ENCODE assay signal across 25 mouse cellular contexts in genomic region chr9:15232445-15232844, GRCm38 (mm10). TPM values are rescaled to one million over a fixed set of nuclear protein-coding genes. Genes with fewer than 3 reads are reported as not detected.
DNase-seq lines count a peak whose midpoint lies in the region; ATAC-seq and TF ChIP-seq lines count a peak whose summit lies in the region.
"Had no signal": no experiment of that assay in that cellular context is flagged by ENCODE, and none has a peak within 500 bp of the region (broad histone marks: within the 10 kb centered on the region; RNA-seq: fewer than 3 reads in every experiment).

No protein-coding gene starts in this region.

- POLR2A ChIA-PET in Patski (lab: Charles Lee) = no interaction called here

- in situ Hi-C loops in Patski (cut with MboI; ENCODE audit: low pct_unique_long_range_greater_than_20kb) = no loop called here

- H3K27me3 ChIP-seq in intestine, embryonic 14.5 days (replicated peaks; ENCODE audit: control insufficient read depth, insufficient read depth, low read length) = no peaks in the 10 kb centered on the region
- H3K27me3 ChIP-seq in intestine, embryonic 15.5 days (replicated peaks) = no peaks in the 10 kb centered on the region
- no peaks in the 10 kb centered on the region for H3K27me3 ChIP-seq in midbrain, embryonic 10.5 days (ENCODE audit: low read depth, poor library complexity, severe bottlenecking)
- H3K27me3 ChIP-seq in midbrain, embryonic 13.5 days = 0 out of 2 replicates have a peak, but pooled peaks cover 1% of the 10 kb centered on the region
- H3K27me3 ChIP-seq in Patski = no peaks in the 10 kb centered on the region
- H3K27me3 ChIP-seq: midbrain, embryonic 15.5 days; neural tube, embryonic 12.5 days had no signal

- peak; percentile 44 for DNase-seq in intestine, embryonic 14.5 days (ENCODE audit: low spot score)
- peak; percentile 5 for DNase-seq in midbrain, embryonic 10.5 days (ENCODE audit: low spot score)
- no peak for DNase-seq in Patski (ENCODE audit: low read depth, low spot score)
- peak; percentile 31 for DNase-seq in testis, postnatal 10 days (ENCODE audit: low spot score)
- DNase-seq in thymus, postnatal 25 days = no peak
- DNase-seq: adrenal gland, adult 8-10 months; B cell, adult 2 months; cerebellum, adult 18-20 months; cerebellum, postnatal 14 days; gastrocnemius, postnatal 36 days; kidney, adult 8-10 months; kidney, postnatal 14 days; layer of hippocampus, postnatal 36 days; lung, embryonic 14.5 days; right cerebral cortex, postnatal 14 days; thymus, adult 18-20 months; thymus, postnatal 4 days had no signal

- no peak overlapping the region for H3K9ac ChIP-seq in intestine, embryonic 14.5 days (ENCODE audit: low read length)
- H3K9ac ChIP-seq in intestine, embryonic 15.5 days = no peak overlapping the region
- no peak overlapping the region for H3K9ac ChIP-seq in midbrain, embryonic 13.5 days (replicated peaks)
- H3K9ac ChIP-seq: heart, embryonic 15.5 days; lung, embryonic 14.5 days; midbrain, embryonic 15.5 days; neural tube, embryonic 12.5 days had no signal

- H3K27ac ChIP-seq in intestine, embryonic 14.5 days (ENCODE audit: low read depth) = no peak overlapping the region
- no peak overlapping the region for H3K27ac ChIP-seq in intestine, embryonic 15.5 days
- H3K27ac ChIP-seq in midbrain, embryonic 10.5 days (replicated peaks) = no peak overlapping the region
- no peak overlapping the region for H3K27ac ChIP-seq in midbrain, embryonic 13.5 days
- H3K27ac ChIP-seq: heart, embryonic 15.5 days; midbrain, embryonic 15.5 days; neural tube, embryonic 12.5 days had no signal

- no peak overlapping the region for H3K4me3 ChIP-seq in intestine, embryonic 14.5 days (ENCODE audit: low read depth, low read length)
- H3K4me3 ChIP-seq in intestine, embryonic 15.5 days (replicated peaks) = no peak overlapping the region
- H3K4me3 ChIP-seq in midbrain, embryonic 10.5 days = no peak overlapping the region
- H3K4me3 ChIP-seq in midbrain, embryonic 13.5 days (replicated peaks) = no peak overlapping the region
- H3K4me3 ChIP-seq: heart, embryonic 15.5 days; megakaryocyte, embryonic 14.5 days; midbrain, embryonic 15.5 days; neural tube, embryonic 12.5 days had no signal

- no peaks in the 10 kb centered on the region for H3K4me1 ChIP-seq in intestine, embryonic 14.5 days (replicated peaks; ENCODE audit: control insufficient read depth, insufficient read depth, low read length)
- no peaks in the 10 kb centered on the region for H3K4me1 ChIP-seq in intestine, embryonic 15.5 days (replicated peaks)
- H3K4me1 ChIP-seq in midbrain, embryonic 10.5 days = no peaks in the 10 kb centered on the region
- H3K4me1 ChIP-seq in midbrain, embryonic 13.5 days (replicated peaks) = no peaks in the 10 kb centered on the region
- H3K4me1 ChIP-seq: midbrain, embryonic 15.5 days; neural tube, embryonic 12.5 days had no signal

- no peak overlapping the region for H3K4me2 ChIP-seq in intestine, embryonic 14.5 days (ENCODE audit: low read length)
- no peak overlapping the region for H3K4me2 ChIP-seq in intestine, embryonic 15.5 days (replicated peaks)
- no peak overlapping the region for H3K4me2 ChIP-seq in midbrain, embryonic 13.5 days (replicated peaks)
- H3K4me2 ChIP-seq: heart, embryonic 15.5 days; lung, embryonic 14.5 days; midbrain, embryonic 15.5 days; neural tube, embryonic 12.5 days had no signal

- no peak for ATAC-seq in intestine, embryonic 14.5 days (replicated peaks; ENCODE audit: low FRiP score, low TSS enrichment, low read depth)
- ATAC-seq in intestine, embryonic 15.5 days = no peak
- ATAC-seq in midbrain, embryonic 13.5 days = no peak
- ATAC-seq in Patski = no peak
- ATAC-seq: activated CD4-positive, CD25-positive, alpha-beta regulatory T cell, adult 4 months; hindbrain, embryonic 16.5 days; midbrain, embryonic 15.5 days had no signal

- peak; percentile 41 for TF ChIP-seq CTCF in Patski (IDR thresholded peaks at IDR 0.05)

- 92% methylated on average over 3 of the region's 3 CpGs for WGBS in intestine, embryonic 14.5 days
- WGBS in intestine, embryonic 15.5 days = 89% methylated on average over 3 of the region's 3 CpGs
- WGBS in midbrain, embryonic 10.5 days = 88% methylated on average over 3 of the region's 3 CpGs
- WGBS in midbrain, embryonic 13.5 days = 85% methylated on average over 3 of the region's 3 CpGs

- peaks cover 3% of the 10 kb centered on the region; the same call in 1 of the 2 replicates for H3K9me3 ChIP-seq in intestine, embryonic 14.5 days (ENCODE audit: control insufficient read depth, low read length)
- no peaks in the 10 kb centered on the region for H3K9me3 ChIP-seq in intestine, embryonic 15.5 days
- H3K9me3 ChIP-seq in midbrain, embryonic 10.5 days (replicated peaks) = no peaks in the 10 kb centered on the region; the same call in 1 of the 2 replicates
- H3K9me3 ChIP-seq in midbrain, embryonic 13.5 days = 0 out of 2 replicates have a peak, but pooled peaks cover 3% of the 10 kb centered on the region
- H3K9me3 ChIP-seq: heart, embryonic 15.5 days; midbrain, embryonic 15.5 days; neural tube, embryonic 12.5 days had no signal

- H3K36me3 ChIP-seq in intestine, embryonic 14.5 days (ENCODE audit: control insufficient read depth, insufficient read depth, low read length) = no peaks in the 10 kb centered on the region
- H3K36me3 ChIP-seq in intestine, embryonic 15.5 days = no peaks in the 10 kb centered on the region
- H3K36me3 ChIP-seq in midbrain, embryonic 10.5 days = no peaks in the 10 kb centered on the region
- no peaks in the 10 kb centered on the region for H3K36me3 ChIP-seq in midbrain, embryonic 13.5 days
- H3K36me3 ChIP-seq: heart, embryonic 15.5 days; midbrain, embryonic 15.5 days; neural tube, embryonic 12.5 days had no signal

- CTCF ChIA-PET in Patski (lab: Charles Lee) = interaction anchor here (1.3 kb wide), 1 partner anchor 9 kb away, joined by 3 read pairs; no protein-coding TSS in a partner anchor

RNA-seq across cellular contexts. Expression of gene Vstm5, which starts 6.4 kb away (rescaled TPM):
- 10.8 and 11.8 TPM in 2 replicates for polyA plus RNA-seq in intestine, embryonic 14.5 days (2014; fragmentation: Nextera tagmentation; extraction: Ambion mirVana)
- polyA plus RNA-seq in intestine, embryonic 15.5 days (2015; fragmentation: Nextera tagmentation; extraction: Ambion mirVana) = 7.9 and 8.3 TPM in 2 replicates
- polyA plus RNA-seq in midbrain, embryonic 10.5 days (2016; fragmentation: Nextera tagmentation; extraction: Ambion mirVana) = 0.70 and 1.3 TPM in 2 replicates
- 9.9 and 11.2 TPM in 2 replicates for polyA plus RNA-seq in midbrain, embryonic 13.5 days (2015; fragmentation: Nextera tagmentation; extraction: Ambion mirVana)
- 0.03 TPM for polyA plus RNA-seq in Patski (2021)
- polyA plus RNA-seq: activated CD4-positive, CD25-positive, alpha-beta regulatory T cell, adult 4 months had no signal

RNA-seq across cellular contexts. Expression of gene Med17, which starts 47.3 kb away (rescaled TPM):
- 38.6 and 40.8 TPM in 2 replicates for polyA plus RNA-seq in intestine, embryonic 14.5 days (2014; fragmentation: Nextera tagmentation; extraction: Ambion mirVana)
- polyA plus RNA-seq in intestine, embryonic 15.5 days (2015; fragmentation: Nextera tagmentation; extraction: Ambion mirVana) = 31.0 and 34.5 TPM in 2 replicates
- 38.4 and 42.4 TPM in 2 replicates for polyA plus RNA-seq in midbrain, embryonic 10.5 days (2016; fragmentation: Nextera tagmentation; extraction: Ambion mirVana)
- 34.8 and 38.5 TPM in 2 replicates for polyA plus RNA-seq in midbrain, embryonic 13.5 days (2015; fragmentation: Nextera tagmentation; extraction: Ambion mirVana)
- polyA plus RNA-seq in Patski (2021) = 46.1 TPM

Comparison
In these comparisons a context has a peak if more than half of its experiments do, and no peak if none do; other contexts are left out.
1. DNase-seq: peak in intestine, embryonic 14.5 days (single experiment), midbrain, embryonic 10.5 days (single experiment) and testis, postnatal 10 days (single experiment); none in Patski (single experiment) and thymus, postnatal 25 days (single experiment).